Mouse (Mus musculus) forebrain, embryonic 13.5 days (tissue): Measurements from ENCODE around the gene Chrna1. TPM values are rescaled to one million over a fixed set of nuclear protein-coding genes. Genes with fewer than 3 reads are reported as not detected.

Experiments
- ATAC-seq: fragments of 200-750 bp; cut with Nextera tagmentation; 2 replicates; pipeline ENCODE4 v1.8.0; 2017
- H3K27ac ChIP-seq: fragments of 300-500 bp; sonication (generic); 2 replicates; pipeline ENCODE4 v1.5.1; 2015; ENCODE audit warnings: inconsistent platforms, mild to moderate bottlenecking, moderate library complexity
- H3K27me3 ChIP-seq: fragments of 300-500 bp; sonication (generic); 2 replicates; pipeline ENCODE4 v1.6.1; 2015; ENCODE audit warnings: mild to moderate bottlenecking, inconsistent platforms
- H3K36me3 ChIP-seq: fragments of 300-500 bp; sonication (generic); 2 replicates; pipeline ENCODE4 v1.6.1; 2015; ENCODE audit warnings: mild to moderate bottlenecking, inconsistent platforms; ENCODE audit not compliant: poor library complexity, severe bottlenecking
- H3K4me1 ChIP-seq: fragments of 300-500 bp; sonication (generic); 2 replicates; pipeline ENCODE4 v1.6.1; 2015; ENCODE audit warnings: inconsistent platforms
- H3K4me2 ChIP-seq: fragments of 300-500 bp; sonication (generic); 2 replicates; pipeline ENCODE4 v1.6.1; 2015; ENCODE audit warnings: inconsistent platforms, mild to moderate bottlenecking, moderate library complexity
- H3K4me3 ChIP-seq: fragments of 300-500 bp; sonication (generic); 2 replicates; pipeline ENCODE4 v1.5.1; 2015; ENCODE audit warnings: mild to moderate bottlenecking, inconsistent platforms
- H3K9ac ChIP-seq: fragments of 300-500 bp; sonication (generic); 2 replicates; pipeline ENCODE4 v1.6.1; 2015; ENCODE audit warnings: mild to moderate bottlenecking, inconsistent platforms
- H3K9me3 ChIP-seq: fragments of 300-500 bp; sonication (generic); replicated peaks from 2 replicates; pipeline ENCODE4 v1.6.1; 2016; ENCODE audit warnings: inconsistent platforms
- WGBS: fragments of 180-500 bp; shearing (Covaris S2); methylation state at CpG from one replicate; pipeline ENCODE4 v1.1.7; 2015; 5-methylcytosine and 5-hydroxymethylcytosine counted together
- polyA plus RNA-seq: library from polyadenylated mRNA; unstranded; fragments of >200 nt; fragmentation: Nextera tagmentation; extraction: Ambion mirVana; gene quantifications from 2 replicates; pipeline ENCODE4 v1.2.1, GENCODE M21; 2015

Chrna1 gene
- polyA plus RNA-seq, 1 experiment from 2014 or later: 0.27 TPM

- H3K9me3 ChIP-seq: no peaks in the 10 kb centered on the region
- H3K9ac ChIP-seq: no peak overlapping the region
- no peak overlapping the region for H3K4me3 ChIP-seq
- WGBS: 21% methylated on average over 6 of the region's 6 CpGs
- no peak overlapping the region for H3K4me2 ChIP-seq
- no peaks in the 10 kb centered on the region for H3K4me1 ChIP-seq
- no peak overlapping the region for H3K27ac ChIP-seq
- ATAC-seq: no peak
- peaks cover 4% of the 10 kb centered on the region; the same call in 1 of the 2 replicates for H3K27me3 ChIP-seq
- no peaks in the 10 kb centered on the region for H3K36me3 ChIP-seq
These were observed 29.4 kb downstream of the Chrna1 start for GRCm38 (mm10) chr2:73550725-73551124.

DNA sequence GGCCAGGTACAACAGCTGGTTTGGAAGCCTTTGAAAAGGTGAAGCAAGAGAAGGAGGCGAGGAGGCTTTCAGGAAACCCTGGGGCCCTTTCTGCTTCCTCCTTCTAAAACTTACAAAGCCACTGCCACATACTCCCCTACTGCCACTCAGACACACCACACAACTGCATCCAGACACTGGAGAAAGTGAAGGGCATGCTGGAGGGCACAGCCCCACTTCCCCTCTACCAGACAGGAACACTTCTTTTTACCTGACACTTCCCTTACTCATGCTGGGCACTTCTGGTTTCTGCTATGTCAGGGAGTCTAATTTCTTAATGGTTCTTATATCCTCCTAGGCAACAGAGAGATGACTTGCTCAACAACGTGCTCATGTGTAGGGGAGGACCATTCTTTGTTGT is 31.6 kb downstream of the Chrna1 start:
- Histone ChIP-seq H3K9ac (no peak overlapping the region), H3K9me3 (no peaks in the 10 kb centered on the region), H3K4me2 (no peak overlapping the region), H3K36me3 (no peaks in the 10 kb centered on the region), H3K4me1 (no peaks in the 10 kb centered on the region), H3K4me3 (no peak overlapping the region), H3K27ac (no peak overlapping the region), H3K27me3 (peaks cover 4% of the 10 kb centered on the region; the same call in 1 of the 2 replicates)
- no peak for ATAC-seq
- 65% methylated on average over 2 of the region's 2 CpGs for WGBS

- Histone ChIP-seq H3K36me3 (no peaks in the 10 kb centered on the region), H3K4me1 (no peaks in the 10 kb centered on the region), H3K9me3 (no peaks in the 10 kb centered on the region), H3K9ac (no peak overlapping the region), H3K27ac (no peak overlapping the region), H3K4me2 (no peak overlapping the region), H3K27me3 (peaks cover 4% of the 10 kb centered on the region; the same call in 1 of the 2 replicates), H3K4me3 (no peak overlapping the region)
- 95% methylated on average over 4 of the region's 4 CpGs for WGBS
- no peak for ATAC-seq
These were observed 32.9 kb downstream of the Chrna1 start for GRCm38 (mm10) chr2:73547256-73547655.

DNA sequence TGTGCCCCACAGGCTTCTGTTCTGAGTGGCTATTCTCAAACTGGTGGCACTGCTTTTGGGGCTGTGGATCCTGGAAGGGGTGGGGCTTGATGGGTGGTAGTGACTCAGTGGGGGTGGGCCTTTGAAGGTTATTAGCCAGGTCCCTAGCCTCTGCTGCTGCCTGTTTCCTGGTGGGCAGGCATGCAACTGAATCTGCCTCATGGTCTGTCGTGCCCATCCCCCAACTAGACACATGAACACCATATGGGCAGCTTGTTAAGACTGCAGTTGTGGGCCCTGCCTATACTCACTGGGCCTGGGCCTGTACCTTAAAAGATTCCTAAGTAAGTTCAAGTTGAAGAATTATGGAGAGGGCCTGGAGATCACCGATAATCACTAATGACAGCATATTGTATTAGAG is 34.6 kb downstream of the Chrna1 start:
- Histone ChIP-seq H3K9me3 (no peaks in the 10 kb centered on the region), H3K4me2 (no peak overlapping the region), H3K4me3 (no peak overlapping the region), H3K4me1 (0 out of 2 replicates have a peak, but pooled peaks cover 2% of the 10 kb centered on the region), H3K36me3 (no peaks in the 10 kb centered on the region), H3K27me3 (peaks cover 6% of the 10 kb centered on the region), H3K27ac (no peak overlapping the region), H3K9ac (no peak overlapping the region)
- peak; percentile 36; the same call in 1 of the 2 replicates for ATAC-seq
- WGBS: 84% methylated on average over 2 of the region's 2 CpGs

DNA sequence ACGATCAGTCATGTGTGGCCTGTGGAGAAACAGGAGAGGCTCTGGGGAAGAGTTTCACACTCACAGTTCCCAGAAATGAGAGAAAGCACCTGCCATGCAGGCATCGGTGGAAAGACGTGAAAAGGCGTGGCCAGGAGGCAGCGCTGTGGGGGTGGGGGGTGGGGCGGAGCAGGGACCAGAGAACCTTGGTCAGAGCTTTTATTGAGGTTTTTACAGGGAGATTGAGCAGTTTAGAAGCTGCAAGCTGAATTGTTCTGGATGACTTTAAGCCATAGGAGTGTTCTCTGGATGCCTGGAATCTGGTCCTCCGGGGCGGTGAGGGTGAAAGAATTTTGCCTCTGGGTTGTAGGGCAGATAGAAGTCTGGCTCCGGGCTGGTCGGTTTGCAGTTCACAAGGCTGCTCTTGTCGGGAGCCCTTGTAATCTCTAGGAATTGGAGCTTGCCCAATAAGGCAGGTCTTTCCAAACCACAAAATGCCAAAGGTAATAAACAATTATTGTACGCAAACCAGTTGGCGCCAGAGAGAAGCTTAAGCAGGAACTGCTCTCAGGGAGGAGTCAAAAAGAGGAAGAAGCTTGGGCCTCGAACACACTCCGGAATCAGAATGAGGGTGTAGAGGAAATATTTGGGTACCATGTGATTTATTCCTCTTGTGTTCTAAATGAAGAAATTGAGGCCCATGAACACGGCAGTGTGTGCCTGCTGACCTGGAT is 39.5 kb downstream of the Chrna1 start:
- Histone ChIP-seq H3K9ac (no peak overlapping the region), H3K27ac (no peak overlapping the region), H3K4me2 (0 out of 2 replicates have a peak overlapping the region, but pooled peaks have one; percentile 7), H3K27me3 (peaks cover 2% of the 10 kb centered on the region; the same call in 1 of the 2 replicates), H3K4me3 (no peak overlapping the region), H3K36me3 (no peaks in the 10 kb centered on the region), H3K9me3 (no peaks in the 10 kb centered on the region), H3K4me1 (0 out of 2 replicates have a peak, but pooled peaks cover 6% of the 10 kb centered on the region)
- 42% methylated on average over 16 of the region's 16 CpGs for WGBS
- ATAC-seq: no peak

- H3K27me3 ChIP-seq: peaks cover 2% of the 10 kb centered on the region; the same call in 1 of the 2 replicates
- no peak overlapping the region for H3K27ac ChIP-seq
- H3K4me1 ChIP-seq: 0 out of 2 replicates have a peak, but pooled peaks cover 6% of the 10 kb centered on the region
- no peak for ATAC-seq
- H3K9me3 ChIP-seq: no peaks in the 10 kb centered on the region
- H3K4me3 ChIP-seq: no peak overlapping the region
- no peaks in the 10 kb centered on the region for H3K36me3 ChIP-seq
- H3K9ac ChIP-seq: no peak overlapping the region
- WGBS: 32% methylated on average over 1 of the region's 1 CpGs
- no peak overlapping the region for H3K4me2 ChIP-seq
These were observed 40.4 kb downstream of the Chrna1 start for GRCm38 (mm10) chr2:73539697-73540096.

DNA sequence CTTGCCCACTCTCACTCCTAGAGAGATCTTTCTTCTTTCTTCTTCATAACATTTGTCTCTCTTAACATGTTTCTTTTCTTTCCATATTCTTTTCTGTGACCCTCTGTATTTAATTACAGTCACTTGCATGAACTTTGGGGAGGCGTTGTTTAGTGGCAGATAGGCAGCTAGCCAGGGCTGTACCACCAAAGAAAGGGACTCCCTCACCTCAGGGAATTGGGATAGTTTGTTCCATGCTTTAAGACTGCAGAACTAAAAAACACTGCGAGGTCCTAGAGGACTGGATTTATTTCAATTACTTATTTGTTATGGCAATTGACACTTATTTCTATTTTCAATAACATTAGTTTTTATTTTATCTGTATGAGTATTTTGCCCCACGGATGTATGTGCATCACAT is 41.0 kb downstream of the Chrna1 start:
- Histone ChIP-seq H3K27me3 (peaks cover 2% of the 10 kb centered on the region; the same call in 1 of the 2 replicates), H3K4me2 (no peak overlapping the region), H3K27ac (no peak overlapping the region), H3K9me3 (no peaks in the 10 kb centered on the region), H3K36me3 (no peaks in the 10 kb centered on the region), H3K4me1 (0 out of 2 replicates have a peak, but pooled peaks cover 6% of the 10 kb centered on the region), H3K9ac (no peak overlapping the region), H3K4me3 (no peak overlapping the region)
- no peak for ATAC-seq
- WGBS: 88% methylated on average over 3 of the region's 3 CpGs

- Histone ChIP-seq H3K4me2 (no peak overlapping the region), H3K9ac (no peak overlapping the region), H3K27me3 (peaks cover 2% of the 10 kb centered on the region; the same call in 1 of the 2 replicates), H3K4me3 (no peak overlapping the region), H3K27ac (no peak overlapping the region), H3K4me1 (0 out of 2 replicates have a peak, but pooled peaks cover 6% of the 10 kb centered on the region), H3K36me3 (no peaks in the 10 kb centered on the region), H3K9me3 (no peaks in the 10 kb centered on the region)
- 83% methylated on average over 13 of the region's 13 CpGs for WGBS
- ATAC-seq: no peak
These were observed 41.5 kb downstream of the Chrna1 start for GRCm38 (mm10) chr2:73538590-73538989.

DNA sequence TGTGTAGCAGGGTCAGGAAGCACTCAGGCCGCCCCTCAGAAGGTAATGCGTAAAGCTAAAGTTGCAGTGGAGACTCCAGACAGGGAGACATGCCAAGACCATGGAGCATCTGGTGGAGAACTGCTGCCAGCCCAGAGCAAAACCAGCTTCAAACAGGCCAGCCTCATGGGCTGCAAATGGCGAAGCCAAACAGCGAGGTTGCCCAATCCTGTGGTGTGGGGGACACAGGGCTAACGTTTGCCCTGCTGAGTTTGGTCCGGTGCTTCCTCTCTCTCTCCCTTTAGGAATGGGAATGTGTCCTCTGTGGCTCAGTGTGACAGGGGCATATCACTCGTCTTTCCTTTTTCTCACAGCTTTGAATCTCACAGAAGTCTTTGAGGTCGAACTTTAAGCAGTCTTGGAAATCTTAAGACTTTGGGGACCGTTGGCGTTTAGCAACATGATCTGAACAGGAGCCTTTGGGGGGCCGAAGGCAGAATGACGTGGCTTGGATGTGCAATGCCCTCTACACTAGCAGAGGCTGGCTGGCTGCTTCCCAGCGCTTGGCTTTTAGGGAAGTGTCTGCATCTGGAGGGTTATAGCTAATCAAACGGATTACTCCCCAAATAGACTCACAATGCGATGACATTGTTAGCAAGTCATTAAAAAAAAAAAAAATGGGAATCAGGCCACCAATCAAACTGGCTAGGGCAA is 43.9 kb downstream of the Chrna1 start:
- Histone ChIP-seq H3K4me1 (0 out of 2 replicates have a peak, but pooled peaks cover 6% of the 10 kb centered on the region), H3K27me3 (peaks cover 2% of the 10 kb centered on the region; the same call in 1 of the 2 replicates), H3K9me3 (no peaks in the 10 kb centered on the region), H3K9ac (no peak overlapping the region), H3K4me3 (no peak overlapping the region), H3K36me3 (no peaks in the 10 kb centered on the region), H3K27ac (no peak overlapping the region), H3K4me2 (no peak overlapping the region)
- no peak for ATAC-seq
- 84% methylated on average over 15 of the region's 15 CpGs for WGBS

GRCm38 (mm10) chr2:73534720-73535119 is 45.4 kb downstream of the Chrna1 start:
- peaks cover 6% of the 10 kb centered on the region; the same call in 1 of the 2 replicates for H3K27me3 ChIP-seq
- no peaks in the 10 kb centered on the region for H3K9me3 ChIP-seq
- H3K9ac ChIP-seq: no peak overlapping the region
- 58% methylated on average over 10 of the region's 10 CpGs for WGBS
- no peak overlapping the region for H3K27ac ChIP-seq
- H3K36me3 ChIP-seq: no peaks in the 10 kb centered on the region
- no peak overlapping the region for H3K4me2 ChIP-seq
- ATAC-seq: no peak
- H3K4me1 ChIP-seq: peaks cover 4% of the 10 kb centered on the region
- no peak overlapping the region for H3K4me3 ChIP-seq

DNA sequence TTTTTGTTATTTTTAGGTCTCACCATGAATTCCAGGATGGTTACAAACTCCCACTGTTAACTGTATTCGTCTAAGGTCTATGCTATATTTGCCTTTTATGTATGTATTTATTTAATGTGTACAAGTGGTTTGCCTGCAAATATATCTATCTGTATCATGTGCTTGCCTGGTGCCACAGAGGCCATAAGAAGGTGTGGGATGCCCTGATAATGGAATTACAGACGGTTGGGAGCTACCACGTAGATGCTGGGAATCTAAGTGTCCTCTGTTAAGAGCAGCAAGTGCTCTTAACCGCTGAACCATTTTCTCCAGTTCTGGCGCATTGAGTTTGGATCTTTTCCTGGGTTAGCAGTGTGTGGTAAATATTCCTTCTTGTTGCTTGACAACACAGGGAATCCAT is 49.7 kb downstream of the Chrna1 start:
- H3K27me3 ChIP-seq: peaks cover 10% of the 10 kb centered on the region; the same call in 1 of the 2 replicates
- 77% methylated on average over 5 of the region's 5 CpGs for WGBS
- ATAC-seq: no peak

More for the DNA sequence above, 49.7 kb downstream of the Chrna1 start:
- no peaks in the 10 kb centered on the region for H3K9me3 ChIP-seq
- H3K4me3 ChIP-seq: no peak overlapping the region
- peaks cover 14% of the 10 kb centered on the region for H3K4me1 ChIP-seq
- no peak overlapping the region for H3K9ac ChIP-seq
- H3K4me2 ChIP-seq: no peak overlapping the region
- H3K27ac ChIP-seq: no peak overlapping the region
- H3K36me3 ChIP-seq: no peaks in the 10 kb centered on the region
